Mouse (Mus musculus): ENCODE measurements at regions not wholly inside any gene's neighbourhood (a gene's known extent, or its start where the extent isn't known, plus 50 kb on each side); places are given as distances from the start of the nearest gene placed in this dataset.

DNA sequence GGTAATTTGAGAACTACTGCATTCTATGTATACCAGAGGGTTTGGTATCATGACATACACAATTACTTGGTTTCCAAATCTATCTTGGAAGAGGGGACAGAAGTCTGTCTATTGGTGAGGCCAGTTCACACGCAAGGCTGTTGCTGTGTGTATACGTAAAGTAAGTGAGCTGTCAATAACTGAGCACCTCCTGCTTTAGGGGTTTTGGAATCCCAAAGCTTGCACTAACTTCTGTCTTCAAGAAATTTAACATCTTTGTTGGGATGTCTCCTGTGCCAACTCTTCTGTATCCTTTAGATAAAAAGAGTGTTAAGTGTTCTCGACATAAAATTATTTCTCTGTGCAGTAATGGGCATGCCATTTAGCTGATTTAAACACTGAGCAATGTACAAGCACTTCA is 572.1 kb downstream of the Plcl1 start:
- TF ChIP-seq CTCF (IDR thresholded peaks at IDR 0.05; ENCODE audit: borderline replicate concordance, insufficient read depth, low read depth, low read length) (no peak), POLR2A (IDR thresholded peaks at IDR 0.05; ENCODE audit: borderline replicate concordance, insufficient read depth, low read length) (no peak)
